8 mouse cellular contexts compared by ENCODE assay signal in the genomic region with DNA sequence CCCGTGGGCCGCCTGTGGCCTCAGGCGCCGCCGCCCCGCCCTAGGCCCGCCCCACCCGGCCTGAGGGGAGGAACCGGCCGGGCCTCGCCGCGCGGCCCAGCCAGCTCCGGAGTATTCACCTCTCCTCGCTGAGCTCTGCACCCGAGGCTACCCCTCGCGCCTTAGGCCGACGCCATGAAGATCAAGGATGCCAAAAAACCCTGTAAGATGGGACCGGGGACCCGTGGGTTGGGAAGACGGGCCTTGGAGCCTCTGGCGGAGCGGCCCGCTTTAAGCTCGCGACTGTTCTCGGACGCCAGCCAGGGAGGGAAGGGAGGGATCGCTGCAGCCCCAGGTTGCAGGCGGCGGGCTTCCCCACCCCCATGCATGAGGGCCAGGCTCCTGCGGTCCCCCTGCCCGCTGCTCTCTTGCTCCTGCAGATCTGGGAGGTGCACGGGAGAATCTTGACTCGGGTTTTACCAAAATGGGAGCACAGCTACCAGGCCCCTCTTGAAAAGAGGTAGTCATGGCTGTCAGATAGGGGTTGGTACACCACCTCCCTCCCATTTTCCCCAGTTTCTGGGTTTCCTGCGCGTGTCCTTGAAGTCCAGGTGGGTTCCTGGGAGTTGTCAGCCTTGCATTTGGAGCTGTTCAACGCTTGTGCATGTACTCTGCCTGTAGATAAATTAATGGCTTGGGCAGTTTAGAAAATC. TPM values are rescaled to one million over a fixed set of nuclear protein-coding genes. Genes with fewer than 3 reads are reported as not detected.
DNase-seq lines count a peak whose midpoint lies in the region; ATAC-seq and TF ChIP-seq lines count a peak whose summit lies in the region.

No protein-coding gene starts in this region.

- TF ChIP-seq CTCF in Patski (IDR thresholded peaks at IDR 0.05): no peak
- TF ChIP-seq CTCF in hindbrain, postnatal 0 days (IDR thresholded peaks at IDR 0.05; ENCODE audit: low read depth): no peak

- WGBS in hindbrain, postnatal 0 days: under 1% methylated on average over 39 of the region's 41 CpGs
- under 1% methylated on average over 34 of the region's 41 CpGs for WGBS in limb, embryonic 12.5 days
- WGBS in midbrain, embryonic 15.5 days: under 1% methylated on average over 38 of the region's 41 CpGs

- in situ Hi-C loops in Patski (cut with MboI; ENCODE audit: low pct_unique_long_range_greater_than_20kb): no loop called here

- POLR2A ChIA-PET in Patski (lab: Charles Lee): interaction anchor here (1.2 kb wide), 1 partner anchor 165 kb away, joined by 3 read pairs; no protein-coding TSS in a partner anchor

- H3K4me2 ChIP-seq in hindbrain, postnatal 0 days (ENCODE audit: low read depth, low read length): peak overlapping the region; percentile 78
- peak overlapping the region; percentile 71 for H3K4me2 ChIP-seq in limb, embryonic 12.5 days
- H3K4me2 ChIP-seq in midbrain, embryonic 15.5 days: peak overlapping the region; percentile 59

- ATAC-seq in Patski: peak; percentile 82
- peak; percentile 88 for ATAC-seq in hindbrain, postnatal 0 days
- ATAC-seq in limb, embryonic 12.5 days (ENCODE audit: insufficient number of reproducible peaks, insufficient read depth, low FRiP score, low TSS enrichment, low read depth): peak; percentile 89
- peak; percentile 86 for ATAC-seq in midbrain, embryonic 15.5 days (replicated peaks)

- CTCF ChIA-PET in Patski (lab: Charles Lee): interaction anchor here (1.9 kb wide), 1 partner anchor 14 kb away, joined by 5 read pairs; no protein-coding TSS in a partner anchor

- H3K27me3 ChIP-seq in Patski: peaks cover 3% of the 10 kb centered on the region
- H3K27me3 ChIP-seq in hindbrain, postnatal 0 days (ENCODE audit: insufficient read depth, low read length): no peaks in the 10 kb centered on the region
- H3K27me3 ChIP-seq in limb, embryonic 12.5 days: no peaks in the 10 kb centered on the region
- H3K27me3 ChIP-seq in midbrain, embryonic 15.5 days (replicated peaks): no peaks in the 10 kb centered on the region

- H3K4me3 ChIP-seq in hindbrain, postnatal 0 days (ENCODE audit: low read length): peak overlapping the region; percentile 83
- peak overlapping the region; percentile 84 for H3K4me3 ChIP-seq in limb, embryonic 12.5 days (replicated peaks)
- peak overlapping the region; percentile 91 for H3K4me3 ChIP-seq in midbrain, embryonic 15.5 days

- no peaks in the 10 kb centered on the region for H3K9me3 ChIP-seq in hindbrain, postnatal 0 days (ENCODE audit: low read length)
- no peaks in the 10 kb centered on the region for H3K9me3 ChIP-seq in limb, embryonic 12.5 days
- H3K9me3 ChIP-seq in midbrain, embryonic 15.5 days: no peaks in the 10 kb centered on the region

- H3K27ac ChIP-seq in hindbrain, postnatal 0 days: peak overlapping the region; percentile 95
- H3K27ac ChIP-seq in limb, embryonic 12.5 days: peak overlapping the region; percentile 96
- H3K27ac ChIP-seq in midbrain, embryonic 15.5 days: peak overlapping the region; percentile 93

- peak; percentile 65 for DNase-seq in 3T3-L1 (ENCODE audit: low read depth, low spot score)
- peak; percentile 10 for DNase-seq in Patski (ENCODE audit: low read depth, low spot score)
- DNase-seq in cerebellum, postnatal 36 days: peak; percentile 70 to 74
- DNase-seq in gastrocnemius, adult 8-10 months (ENCODE audit: low spot score in 2 of 2): peak; percentile 57 to 68
- peak; percentile 81 for DNase-seq in hindbrain, postnatal 0 days (ENCODE audit: low spot score)
- DNase-seq in urinary bladder, postnatal 10 days (ENCODE audit: low spot score): peak; percentile 30

- H3K9ac ChIP-seq in hindbrain, postnatal 0 days (replicated peaks; ENCODE audit: low read length): peak overlapping the region; percentile 97
- H3K9ac ChIP-seq in limb, embryonic 12.5 days (replicated peaks): peak overlapping the region; percentile 96
- H3K9ac ChIP-seq in midbrain, embryonic 15.5 days: peak overlapping the region; percentile 95

- no peaks in the 10 kb centered on the region for H3K36me3 ChIP-seq in hindbrain, postnatal 0 days (ENCODE audit: insufficient read depth, low read length)
- peaks cover 8% of the 10 kb centered on the region; the same call in 1 of the 2 replicates for H3K36me3 ChIP-seq in limb, embryonic 12.5 days
- H3K36me3 ChIP-seq in midbrain, embryonic 15.5 days (replicated peaks): no peaks in the 10 kb centered on the region

- 0 out of 2 replicates have a peak, but pooled peaks cover 9% of the 10 kb centered on the region for H3K4me1 ChIP-seq in hindbrain, postnatal 0 days (ENCODE audit: insufficient read depth, low read length)
- peaks cover 15% of the 10 kb centered on the region for H3K4me1 ChIP-seq in limb, embryonic 12.5 days (replicated peaks)
- H3K4me1 ChIP-seq in midbrain, embryonic 15.5 days: peaks cover 24% of the 10 kb centered on the region

RNA-seq across cellular contexts. Expression of gene Pank3, which starts 0.6 kb away (rescaled TPM):
- 30.1 TPM for polyA plus RNA-seq in Patski (2021)
- 10 to 100 TPM; 13.6 to 19.4 (median 16.7) TPM for total RNA-seq in gastrocnemius, adult 8-10 months (2022)
- 62.5 and 68.7 TPM in 2 replicates for total RNA-seq in hindbrain, postnatal 0 days (2014; rRNA removed)
- polyA plus RNA-seq in hindbrain, postnatal 0 days (2015; fragmentation: Nextera tagmentation; extraction: Ambion mirVana): 13.3 and 13.6 TPM in 2 replicates
- polyA plus RNA-seq in limb, embryonic 12.5 days (2016; fragmentation: Nextera tagmentation; extraction: Ambion mirVana): 22.5 and 23.0 TPM in 2 replicates
- 19.5 and 20.7 TPM in 2 replicates for polyA plus RNA-seq in midbrain, embryonic 15.5 days (2015; fragmentation: Nextera tagmentation; extraction: Ambion mirVana)

RNA-seq across cellular contexts. Expression of gene Fbll1, which starts 28.8 kb away (rescaled TPM):
- not detected for polyA plus RNA-seq in Patski (2021)
- not detected for total RNA-seq in gastrocnemius, adult 8-10 months (2022)
- 64.1 and 65.2 TPM in 2 replicates for total RNA-seq in hindbrain, postnatal 0 days (2014; rRNA removed)
- 30.4 and 35.0 TPM in 2 replicates for polyA plus RNA-seq in hindbrain, postnatal 0 days (2015; fragmentation: Nextera tagmentation; extraction: Ambion mirVana)
- not detected in 2 replicates for polyA plus RNA-seq in limb, embryonic 12.5 days (2016; fragmentation: Nextera tagmentation; extraction: Ambion mirVana)
- 25.1 and 25.8 TPM in 2 replicates for polyA plus RNA-seq in midbrain, embryonic 15.5 days (2015; fragmentation: Nextera tagmentation; extraction: Ambion mirVana)

Comparison
In these comparisons a context has a peak if more than half of its experiments do, and no peak if none do; other contexts are left out.
1. Peak in every context shown above with its lines: DNase-seq, ATAC-seq, H3K4me3 ChIP-seq and H3K27ac ChIP-seq.
2. DNase-seq: peak in every context shown above with its lines; median percentile 81 in hindbrain, postnatal 0 days; 72 in cerebellum, postnatal 36 days; 65 in 3T3-L1; 62 in gastrocnemius, adult 8-10 months; 30 in urinary bladder, postnatal 10 days; 10 in Patski.
3. RNA of gene Fbll1, which starts 28.8 kb away (polyA plus RNA-seq): 30.4 to 35.0 TPM in hindbrain, postnatal 0 days and 25.1 to 25.8 TPM in midbrain, embryonic 15.5 days; not detected in limb, embryonic 12.5 days and not detected in Patski (single experiment); every median in the first group is over 10 times any median in the second.